Mouse (Mus musculus) embryonic fibroblast, embryonic 13.5 days (primary cell): ENCODE results near the gene Sfxn2.

Experiments used
- CTCF ChIP-seq: IDR thresholded peaks from 2 replicates; pipeline ENCODE4 v1.5.1; 2011; ENCODE audit warnings: mild to moderate bottlenecking, control low read depth, low read length, moderate library complexity, borderline replicate concordance; ENCODE audit not compliant: insufficient read depth
- POLR2A ChIP-seq: IDR thresholded peaks from 2 replicates; pipeline ENCODE4 v1.6.1; 2011; ENCODE audit warnings: low read depth, mild to moderate bottlenecking, control low read depth, low read length, moderate library complexity

- TF ChIP-seq POLR2A (peak; percentile 59), CTCF (no peak)
These were observed 50.1 kb downstream of the Sfxn2 start for GRCm38 (mm10) chr19:46623194-46623667.
